Mouse (Mus musculus) megakaryocyte, embryonic 14.5 days (primary cell): Measurements from ENCODE around the gene Slc30a9. TPM values are rescaled to one million over a fixed set of nuclear protein-coding genes. Genes with fewer than 3 reads are reported as not detected.

ENCODE experiments used
- H3K27me3 ChIP-seq: replicated peaks from 2 replicates; pipeline ENCODE3; 2012; ENCODE audit warnings: inconsistent platforms
- H3K36me3 ChIP-seq: replicated peaks from 2 replicates; pipeline ENCODE3; 2012; ENCODE audit warnings: low read length, inconsistent platforms, mixed read lengths
- H3K4me1 ChIP-seq: 2 replicates; pipeline ENCODE4 v1.6.1; 2012; ENCODE audit warnings: inconsistent platforms
- H3K4me3 ChIP-seq: replicated peaks from 2 replicates; pipeline ENCODE3; 2012; ENCODE audit warnings: moderate library complexity, mild to moderate bottlenecking, inconsistent platforms
- H3K9me3 ChIP-seq: 2 replicates; pipeline ENCODE4 v1.6.1; 2012; ENCODE audit warnings: inconsistent platforms
- FLI1 ChIP-seq: IDR thresholded peaks from 2 replicates; pipeline ENCODE4 v1.6.1; 2012; ENCODE audit warnings: low read length, inconsistent platforms, mixed read lengths
- GATA1 ChIP-seq: IDR thresholded peaks from 3 replicates; pipeline ENCODE4 v1.6.1; 2012; ENCODE audit warnings: mixed read lengths, low read length, inconsistent platforms, borderline replicate concordance
- polyA plus RNA-seq: library from polyadenylated mRNA; stranded (reverse); fragments of >175 nt; gene quantifications from 2 replicates; pipeline ENCODE4 v1.2.3, GENCODE M21; 2012; ENCODE audit warnings: low replicate concordance; ENCODE audit not compliant: insufficient read depth

Gene Slc30a9
- polyA plus RNA-seq, 1 experiment: 4.5 TPM

DNA sequence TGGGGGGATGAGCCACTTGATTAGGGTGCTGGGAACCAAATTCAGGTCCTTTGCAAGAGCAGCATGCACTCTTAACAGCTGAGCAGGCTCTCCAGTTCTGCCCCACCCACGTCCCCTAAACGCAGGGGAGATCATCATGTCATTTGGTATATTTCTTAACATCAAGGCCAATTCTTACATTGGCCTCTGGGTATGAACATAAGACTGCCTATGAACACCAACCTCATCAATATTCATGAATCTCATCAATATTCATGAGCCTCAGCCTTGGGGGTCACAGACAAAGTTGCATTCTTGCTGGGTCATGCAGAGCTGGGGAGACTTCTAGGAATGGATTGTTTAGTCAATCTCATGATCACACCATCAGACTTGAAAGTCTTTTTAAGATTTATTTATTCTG, 74.9 kb downstream of the Slc30a9 start:
- H3K9me3 ChIP-seq: no peaks in the 10 kb centered on the region
- H3K4me1 ChIP-seq: peaks cover 13% of the 10 kb centered on the region
- H3K4me3 ChIP-seq: no peak overlapping the region
- H3K27me3 ChIP-seq: peaks cover 21% of the 10 kb centered on the region
- TF ChIP-seq FLI1 (no peak), GATA1 (no peak)
- H3K36me3 ChIP-seq: no peaks in the 10 kb centered on the region

DNA sequence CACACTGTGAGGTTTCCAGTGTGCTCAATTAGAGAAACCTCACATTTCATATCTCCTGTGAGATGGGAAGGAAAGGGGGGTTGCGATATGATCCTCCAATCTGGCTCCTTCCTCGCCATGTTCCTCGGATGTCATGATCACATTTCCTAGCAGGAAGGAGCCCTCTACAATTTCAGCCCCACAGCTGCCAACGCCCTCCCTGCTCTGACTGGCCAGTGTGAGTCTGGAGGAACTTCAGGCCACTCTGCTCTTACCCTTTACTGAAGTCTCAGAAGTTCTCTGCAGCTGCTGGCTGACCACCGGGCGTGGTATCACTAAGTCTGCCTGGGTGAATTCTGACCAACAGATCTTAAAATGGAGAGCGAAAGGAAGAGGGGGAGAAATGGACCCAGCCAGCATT, 75.8 kb downstream of the Slc30a9 start:
- Histone ChIP-seq H3K36me3 (no peaks in the 10 kb centered on the region), H3K9me3 (no peaks in the 10 kb centered on the region), H3K4me3 (no peak overlapping the region), H3K4me1 (peaks cover 7% of the 10 kb centered on the region; the same call in 1 of the 2 replicates), H3K27me3 (peaks cover 21% of the 10 kb centered on the region)
- TF ChIP-seq GATA1: no peak
- TF ChIP-seq FLI1: no peak

DNA sequence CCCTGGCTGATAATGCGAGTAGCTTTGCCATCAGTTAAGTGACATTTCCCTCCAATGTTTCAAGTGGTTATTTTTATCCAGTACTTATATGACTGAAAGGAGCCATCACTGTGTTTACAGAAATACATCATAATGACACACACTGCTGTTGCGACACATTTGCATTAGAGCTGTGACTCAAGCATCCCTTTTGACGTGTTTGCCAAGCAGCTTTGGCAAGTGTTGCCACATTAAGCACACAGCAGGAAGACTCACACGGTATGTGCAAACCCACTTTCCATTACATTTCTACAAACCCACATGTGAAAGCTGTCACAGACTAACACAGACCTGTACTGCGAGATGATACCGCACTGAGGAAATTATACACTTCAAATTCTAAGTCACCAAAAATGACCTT, 87.2 kb downstream of the Slc30a9 start:
- Histone ChIP-seq H3K4me3 (peak overlapping the region; percentile 26), H3K4me1 (peaks cover 45% of the 10 kb centered on the region), H3K9me3 (no peaks in the 10 kb centered on the region), H3K36me3 (peaks cover 31% of the 10 kb centered on the region), H3K27me3 (peaks cover 4% of the 10 kb centered on the region)
- no peak for TF ChIP-seq FLI1
- TF ChIP-seq GATA1: no peak

DNA sequence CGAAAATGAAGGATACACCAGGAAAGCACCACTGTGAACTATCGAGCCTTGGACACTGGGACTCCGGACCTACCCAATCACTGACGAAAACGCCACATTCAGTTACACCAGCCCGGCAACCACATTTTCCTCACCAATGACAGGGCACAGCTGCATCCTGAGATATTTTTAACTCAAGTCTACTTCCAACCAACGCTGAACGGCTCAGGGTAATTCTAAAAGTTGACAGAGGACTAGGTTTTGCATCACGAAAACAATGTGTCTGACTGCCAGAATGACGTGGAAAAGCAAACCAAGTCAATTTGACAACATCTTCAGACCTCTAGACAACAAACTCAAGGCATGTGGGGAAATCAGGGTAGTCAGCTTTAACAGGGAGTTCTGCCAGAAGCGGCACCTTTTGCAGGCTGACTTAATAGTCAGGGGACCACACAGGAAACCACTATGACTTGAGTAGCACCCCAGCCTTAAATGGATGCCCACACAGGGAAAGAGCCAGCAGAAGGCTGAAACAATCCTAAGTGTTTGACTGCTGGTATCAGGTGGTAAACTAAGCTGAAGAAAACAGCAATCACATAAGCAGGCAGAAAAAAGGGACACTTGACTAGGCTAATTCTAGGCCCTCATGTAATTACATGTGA, 88.6 kb downstream of the Slc30a9 start:
- TF ChIP-seq GATA1: no peak
- peak; percentile 53; the same call in 1 of the 2 replicates for TF ChIP-seq FLI1
- peaks cover 7% of the 10 kb centered on the region for H3K27me3 ChIP-seq
- H3K4me3 ChIP-seq: peak overlapping the region; percentile 83
- peaks cover 44% of the 10 kb centered on the region for H3K36me3 ChIP-seq
- H3K9me3 ChIP-seq: no peaks in the 10 kb centered on the region
- peaks cover 45% of the 10 kb centered on the region for H3K4me1 ChIP-seq

DNA sequence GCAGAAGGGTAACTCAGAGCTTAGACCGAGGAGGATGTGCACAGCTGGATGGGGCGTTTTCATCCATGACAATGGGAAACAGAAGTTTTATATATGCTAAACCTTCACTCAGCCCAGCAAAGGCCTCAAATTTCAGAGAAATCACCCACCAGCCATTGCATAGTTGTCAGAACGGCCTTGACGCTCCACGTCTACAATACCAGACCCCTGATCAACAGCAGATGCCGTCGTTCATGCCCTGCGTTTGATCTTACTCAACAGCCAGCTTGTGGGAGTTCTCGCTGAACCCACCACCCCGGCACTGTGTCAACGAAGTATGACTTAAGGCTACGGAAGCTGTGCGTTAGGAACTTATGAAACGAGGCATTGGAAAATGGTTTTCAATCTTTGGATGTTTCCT, 90.4 kb downstream of the Slc30a9 start:
- no peak for TF ChIP-seq GATA1
- TF ChIP-seq FLI1: no peak
- Histone ChIP-seq H3K4me3 (no peak overlapping the region), H3K4me1 (peaks cover 49% of the 10 kb centered on the region), H3K27me3 (peaks cover 5% of the 10 kb centered on the region), H3K9me3 (no peaks in the 10 kb centered on the region), H3K36me3 (peaks cover 49% of the 10 kb centered on the region)

DNA sequence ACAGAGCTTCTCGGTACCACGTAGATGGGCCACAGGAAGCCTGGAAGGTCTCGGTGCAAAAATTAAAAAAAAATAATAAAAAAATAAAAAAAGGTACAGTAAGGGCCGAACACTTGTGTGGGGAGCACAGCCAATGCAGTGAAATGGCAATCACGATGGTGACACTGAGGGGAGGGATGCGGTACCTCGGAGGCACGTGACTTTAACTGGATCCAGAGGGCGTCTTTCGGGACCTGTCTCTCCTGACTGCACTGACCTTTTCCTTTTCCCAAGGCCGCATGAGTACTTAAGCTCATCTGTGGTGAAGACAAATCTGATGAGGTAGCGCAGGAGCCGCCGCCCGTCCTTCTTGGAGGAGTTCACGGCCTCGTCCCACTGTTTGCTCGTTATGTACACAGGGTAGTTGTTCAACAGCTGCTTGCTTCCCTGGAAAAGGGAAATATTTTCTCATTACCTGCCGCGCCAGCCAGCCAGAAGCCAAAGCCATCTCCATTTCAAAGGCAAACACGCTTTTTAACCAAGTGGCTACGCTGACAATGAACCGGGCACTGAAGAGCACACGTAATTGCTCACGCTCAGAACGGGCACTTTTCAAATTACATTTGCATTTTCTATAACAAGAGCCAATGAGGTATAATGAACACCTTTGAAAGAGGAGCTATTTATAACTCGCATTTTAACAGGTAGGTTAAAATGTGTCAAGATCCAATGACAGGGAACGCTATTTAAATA, 93.3 kb downstream of the Slc30a9 start:
- peaks cover 49% of the 10 kb centered on the region for H3K4me1 ChIP-seq
- H3K4me3 ChIP-seq: no peak overlapping the region
- TF ChIP-seq GATA1 (no peak), FLI1 (no peak)
- H3K27me3 ChIP-seq: peaks cover 8% of the 10 kb centered on the region
- H3K36me3 ChIP-seq: peaks cover 50% of the 10 kb centered on the region
- H3K9me3 ChIP-seq: no peaks in the 10 kb centered on the region

DNA sequence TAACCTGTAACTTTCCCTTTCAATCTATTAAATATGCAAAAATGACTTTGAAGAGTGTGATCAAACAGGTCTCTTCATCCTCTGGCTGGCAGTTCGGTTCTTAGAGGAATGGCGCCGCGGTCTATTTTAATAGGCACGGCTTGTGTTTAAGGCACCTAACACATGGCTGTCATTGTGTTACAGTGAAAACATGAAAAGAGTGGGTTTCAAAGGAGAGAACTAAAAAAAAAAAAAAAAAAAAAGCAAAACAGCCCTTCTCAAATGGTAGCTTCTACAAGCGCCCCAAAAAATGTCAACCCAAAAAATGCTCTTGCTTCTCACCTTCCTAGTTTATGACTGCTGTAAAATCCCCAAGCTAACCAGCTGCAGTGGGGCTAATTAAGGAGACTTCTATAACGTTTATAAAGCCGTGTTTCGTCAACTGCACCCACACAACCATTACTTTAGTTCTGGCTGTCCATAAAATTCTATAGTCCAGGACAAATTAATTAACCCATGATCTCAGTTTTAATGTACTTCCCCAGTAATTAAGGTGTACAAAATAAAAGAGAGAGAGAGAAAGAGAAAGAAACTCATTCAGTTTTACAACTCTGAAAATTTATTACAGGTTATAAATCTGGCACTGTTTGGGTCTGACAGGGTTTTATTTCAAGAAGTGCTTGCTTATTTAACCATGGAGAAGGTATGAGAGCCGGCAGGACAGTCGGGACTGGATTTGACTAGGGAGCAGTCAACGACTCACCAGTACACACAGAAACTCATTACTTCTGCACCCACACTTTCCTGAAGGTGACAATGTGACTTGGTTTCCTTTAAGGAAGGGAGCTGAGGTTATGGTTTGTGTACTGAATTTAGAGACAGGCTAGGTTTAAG, 94.1 kb downstream of the Slc30a9 start:
- H3K4me3 ChIP-seq: no peak overlapping the region
- no peak for TF ChIP-seq FLI1
- TF ChIP-seq GATA1: no peak
- H3K4me1 ChIP-seq: peaks cover 47% of the 10 kb centered on the region
- peaks cover 8% of the 10 kb centered on the region for H3K27me3 ChIP-seq
- H3K36me3 ChIP-seq: peaks cover 53% of the 10 kb centered on the region
- H3K9me3 ChIP-seq: no peaks in the 10 kb centered on the region

DNA sequence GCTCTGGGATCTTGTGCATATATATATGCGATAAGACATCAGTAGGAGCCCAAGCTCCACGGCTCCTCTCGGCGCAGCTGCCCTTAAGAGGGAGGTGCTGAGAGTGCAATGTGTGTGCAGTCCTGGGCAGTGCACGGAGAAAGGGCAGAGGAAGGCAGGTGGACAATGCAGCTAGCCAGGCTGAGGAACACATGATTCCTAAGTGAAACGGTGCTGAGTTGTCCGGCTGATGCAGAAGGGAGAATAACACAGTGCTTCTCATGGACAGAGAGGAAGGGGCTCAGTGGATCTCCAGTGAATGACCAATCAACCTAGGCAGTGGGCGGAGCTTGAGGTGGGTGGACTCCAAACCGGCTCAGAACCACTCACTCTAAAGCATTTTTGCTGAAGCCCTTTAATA, 94.9 kb downstream of the Slc30a9 start:
- Histone ChIP-seq H3K9me3 (no peaks in the 10 kb centered on the region), H3K36me3 (peaks cover 53% of the 10 kb centered on the region), H3K27me3 (peaks cover 8% of the 10 kb centered on the region), H3K4me3 (peak overlapping the region; percentile 76), H3K4me1 (peaks cover 47% of the 10 kb centered on the region)
- TF ChIP-seq GATA1: no peak

DNA sequence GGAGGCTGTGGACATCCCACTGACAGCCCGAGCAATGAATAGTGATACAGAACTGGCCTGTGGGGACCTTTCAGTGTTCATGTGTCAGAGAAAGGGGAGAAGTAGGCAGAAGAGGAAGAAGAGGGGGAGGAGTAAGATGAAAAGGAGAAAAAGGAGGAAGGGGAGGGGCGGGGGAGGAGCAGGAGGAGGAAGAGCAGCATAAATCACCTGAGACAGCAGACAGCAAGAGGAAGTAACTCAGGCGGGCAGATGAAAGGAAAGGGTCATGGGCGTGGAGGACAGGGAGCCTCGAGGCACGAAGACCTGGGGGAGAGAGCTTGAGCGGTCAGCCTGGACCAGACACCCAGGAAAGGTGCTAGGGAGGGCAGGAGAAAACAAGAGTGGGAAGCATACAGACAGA, 97.6 kb downstream of the Slc30a9 start:
- TF ChIP-seq FLI1 (no peak), GATA1 (no peak)
- H3K4me3 ChIP-seq: peak overlapping the region; percentile 81

DNA sequence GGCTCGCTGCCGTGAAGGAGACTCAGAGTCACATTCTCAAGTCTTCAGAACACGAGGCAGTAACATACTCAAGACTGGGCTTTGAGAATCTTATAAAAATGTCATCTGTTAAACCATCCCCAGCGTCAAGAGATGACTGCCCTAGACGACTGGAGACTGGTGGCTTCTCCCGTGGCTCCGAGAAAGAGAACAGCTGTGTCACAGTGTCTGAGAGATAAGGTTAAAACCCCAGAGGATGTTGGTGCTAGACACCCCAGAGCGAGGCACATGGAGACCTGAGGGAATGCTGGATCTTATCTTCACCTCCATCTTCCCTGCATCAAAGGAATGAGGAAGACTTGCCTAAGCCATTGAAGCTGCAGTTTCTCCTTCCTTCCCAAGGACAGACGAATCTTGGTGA, 98.2 kb downstream of the Slc30a9 start:
- TF ChIP-seq GATA1 (no peak), FLI1 (no peak)
- Histone ChIP-seq H3K4me1 (peaks cover 62% of the 10 kb centered on the region), H3K36me3 (peaks cover 34% of the 10 kb centered on the region), H3K27me3 (peaks cover 4% of the 10 kb centered on the region), H3K4me3 (peak overlapping the region; percentile 81), H3K9me3 (no peaks in the 10 kb centered on the region)

More for the DNA sequence above, 97.6 kb downstream of the Slc30a9 start:
- Histone ChIP-seq H3K36me3 (peaks cover 39% of the 10 kb centered on the region), H3K4me1 (peaks cover 57% of the 10 kb centered on the region), H3K9me3 (no peaks in the 10 kb centered on the region), H3K27me3 (peaks cover 5% of the 10 kb centered on the region)

Other genes with a start within 250 kb of the Slc30a9 start
- gene Phox2b, start 207.7 kb upstream of the Slc30a9 start, polyA plus RNA-seq: 0.02 TPM in 1 of 2 replicates, not detected in the other
- 70.2 and 120 TPM in 2 replicates for gene Tmem33, start 46.4 kb upstream of the Slc30a9 start, polyA plus RNA-seq
- gene Bend4, start 121.4 kb downstream of the Slc30a9 start, polyA plus RNA-seq: 0.35 and 0.88 TPM in 2 replicates